Mouse (Mus musculus): ENCODE data around the gene Prmt8. TPM values are rescaled to one million over a fixed set of nuclear protein-coding genes. Genes with fewer than 3 reads are reported as not detected.

Gene Prmt8
- polyA plus RNA-seq, 1 experiment, result not detected

DNA sequence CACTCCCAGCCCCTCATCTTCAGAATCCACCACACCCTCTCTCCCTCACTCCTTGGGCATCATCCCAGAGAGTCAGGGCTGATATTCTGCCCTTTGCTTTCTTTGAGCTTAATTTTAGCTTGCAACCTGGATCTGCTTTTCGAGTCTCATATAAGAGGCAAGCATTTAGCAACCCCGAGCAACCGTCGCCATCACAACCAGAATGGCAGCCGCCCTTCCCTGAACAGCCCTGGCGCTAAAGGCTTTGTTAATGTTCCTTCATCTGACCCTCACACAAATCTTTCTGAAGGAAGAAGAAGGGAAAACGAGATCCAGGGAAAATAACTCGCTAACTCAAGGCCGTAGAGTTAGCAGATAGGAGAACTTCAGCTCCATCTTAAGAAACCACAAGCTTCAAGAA, 17.8 kb downstream of the Prmt8 start:
- H3K36me3 ChIP-seq (ENCODE audit: control insufficient read depth, insufficient read depth), result no peaks in the 10 kb centered on the region
- H3K27me3 ChIP-seq (ENCODE audit: control insufficient read depth, insufficient read depth, insufficient read length), result no peaks in the 10 kb centered on the region
- no peak overlapping the region for H3K4me3 ChIP-seq (ENCODE audit: insufficient read depth, poor library complexity, severe bottlenecking)
- H3K79me2 ChIP-seq (ENCODE audit: control insufficient read depth, insufficient read depth), result no peaks in the 10 kb centered on the region
- no peak for TF ChIP-seq USF1 (IDR thresholded peaks at IDR 0.05; ENCODE audit: low read depth)
- no peak for TF ChIP-seq MYOG (IDR thresholded peaks at IDR 0.05; ENCODE audit: control insufficient read depth, extremely low read depth, insufficient read length)
- TF ChIP-seq CTCF (IDR thresholded peaks at IDR 0.05; ENCODE audit: control insufficient read depth, insufficient read depth, insufficient read length), result no peak
- TF ChIP-seq MYOD1 (IDR thresholded peaks at IDR 0.05; ENCODE audit: control insufficient read depth, insufficient read length, low read depth), result no peak
- TF ChIP-seq MAX (IDR thresholded peaks at IDR 0.05), result no peak
- TF ChIP-seq FOSL1 (IDR thresholded peaks at IDR 0.05; ENCODE audit: insufficient read depth, low read length, poor library complexity, severe bottlenecking), result no peak
- no peak for TF ChIP-seq CEBPB (IDR thresholded peaks at IDR 0.05; ENCODE audit: low read depth)
- no peaks in the 10 kb centered on the region for H3K79me3 ChIP-seq (ENCODE audit: low read depth)
- H3ac ChIP-seq (ENCODE audit: control insufficient read depth, insufficient read length, low read depth), result no peak overlapping the region

DNA sequence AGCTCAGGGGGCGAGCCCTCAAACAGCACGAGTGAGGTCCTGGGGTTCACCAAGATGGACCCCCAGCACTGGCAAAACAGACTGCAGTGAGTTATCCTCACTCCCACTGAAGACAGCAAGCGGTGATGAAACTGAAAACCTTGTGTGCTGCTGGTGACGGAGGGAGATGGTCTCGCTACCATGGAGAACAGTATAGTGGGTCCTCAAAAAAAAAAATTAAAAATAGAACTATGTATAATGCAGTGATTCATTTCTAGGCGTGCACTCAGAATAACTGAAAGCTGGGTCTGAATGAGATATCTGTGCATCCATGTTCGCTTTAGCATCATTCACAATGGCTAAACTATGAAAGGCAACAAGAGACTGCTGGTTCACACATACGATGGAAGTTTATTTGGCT, 20.5 kb downstream of the Prmt8 start:
- H3K4me3 ChIP-seq (ENCODE audit: insufficient read depth, poor library complexity, severe bottlenecking), result no peak overlapping the region
- no peaks in the 10 kb centered on the region for H3K36me3 ChIP-seq (ENCODE audit: control insufficient read depth, insufficient read depth)
- no peaks in the 10 kb centered on the region for H3K27me3 ChIP-seq (ENCODE audit: control insufficient read depth, insufficient read depth, insufficient read length)
- no peak for TF ChIP-seq MYOG (IDR thresholded peaks at IDR 0.05; ENCODE audit: control insufficient read depth, extremely low read depth, insufficient read length)
- no peak for TF ChIP-seq USF1 (IDR thresholded peaks at IDR 0.05; ENCODE audit: low read depth)
- TF ChIP-seq MAX (IDR thresholded peaks at IDR 0.05), result no peak
- no peak for TF ChIP-seq CTCF (IDR thresholded peaks at IDR 0.05; ENCODE audit: control insufficient read depth, insufficient read depth, insufficient read length)
- no peak for TF ChIP-seq FOSL1 (IDR thresholded peaks at IDR 0.05; ENCODE audit: insufficient read depth, low read length, poor library complexity, severe bottlenecking)
- TF ChIP-seq MYOD1 (IDR thresholded peaks at IDR 0.05; ENCODE audit: control insufficient read depth, insufficient read length, low read depth), result no peak
- no peak for TF ChIP-seq CEBPB (IDR thresholded peaks at IDR 0.05; ENCODE audit: low read depth)
- H3ac ChIP-seq (ENCODE audit: control insufficient read depth, insufficient read length, low read depth), result no peak overlapping the region
- H3K79me2 ChIP-seq (ENCODE audit: control insufficient read depth, insufficient read depth), result no peaks in the 10 kb centered on the region
- no peaks in the 10 kb centered on the region for H3K79me3 ChIP-seq (ENCODE audit: low read depth)

DNA sequence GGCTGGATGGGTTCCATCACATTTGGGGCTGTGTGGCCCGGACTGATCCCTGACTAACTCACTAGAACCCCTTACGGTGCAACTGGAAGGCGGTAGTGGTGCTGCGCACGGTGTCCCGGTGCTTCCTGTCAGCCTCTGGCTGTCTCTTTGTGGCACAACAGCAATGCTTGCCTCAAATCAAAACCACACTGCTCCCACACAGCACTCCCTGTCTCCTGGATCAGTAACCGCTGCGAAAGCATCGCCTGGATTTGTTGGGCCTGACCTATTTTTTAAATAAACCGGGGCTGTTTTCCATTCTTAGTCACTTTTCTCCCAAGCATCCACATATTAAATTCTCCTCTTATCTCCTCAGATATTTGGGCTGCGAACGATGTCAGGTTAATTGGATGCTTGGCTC, 27.0 kb downstream of the Prmt8 start:
- H3K79me3 ChIP-seq (ENCODE audit: low read depth), result no peaks in the 10 kb centered on the region
- TF ChIP-seq MYOG (IDR thresholded peaks at IDR 0.05; ENCODE audit: control insufficient read depth, extremely low read depth, insufficient read length), result no peak
- no peak for TF ChIP-seq CEBPB (IDR thresholded peaks at IDR 0.05; ENCODE audit: low read depth)
- TF ChIP-seq MYOD1 (IDR thresholded peaks at IDR 0.05; ENCODE audit: control insufficient read depth, insufficient read length, low read depth), result no peak
- TF ChIP-seq MAX (IDR thresholded peaks at IDR 0.05), result no peak
- TF ChIP-seq USF1 (IDR thresholded peaks at IDR 0.05; ENCODE audit: low read depth), result no peak
- no peak for TF ChIP-seq CTCF (IDR thresholded peaks at IDR 0.05; ENCODE audit: control insufficient read depth, insufficient read depth, insufficient read length)
- no peak for TF ChIP-seq FOSL1 (IDR thresholded peaks at IDR 0.05; ENCODE audit: insufficient read depth, low read length, poor library complexity, severe bottlenecking)
- H3K27me3 ChIP-seq (ENCODE audit: control insufficient read depth, insufficient read depth, insufficient read length), result no peaks in the 10 kb centered on the region
- no peak overlapping the region for H3K4me3 ChIP-seq (ENCODE audit: insufficient read depth, poor library complexity, severe bottlenecking)
- H3ac ChIP-seq (ENCODE audit: control insufficient read depth, insufficient read length, low read depth), result no peak overlapping the region
- H3K36me3 ChIP-seq (ENCODE audit: control insufficient read depth, insufficient read depth), result no peaks in the 10 kb centered on the region
- H3K79me2 ChIP-seq (ENCODE audit: control insufficient read depth, insufficient read depth), result no peaks in the 10 kb centered on the region

DNA sequence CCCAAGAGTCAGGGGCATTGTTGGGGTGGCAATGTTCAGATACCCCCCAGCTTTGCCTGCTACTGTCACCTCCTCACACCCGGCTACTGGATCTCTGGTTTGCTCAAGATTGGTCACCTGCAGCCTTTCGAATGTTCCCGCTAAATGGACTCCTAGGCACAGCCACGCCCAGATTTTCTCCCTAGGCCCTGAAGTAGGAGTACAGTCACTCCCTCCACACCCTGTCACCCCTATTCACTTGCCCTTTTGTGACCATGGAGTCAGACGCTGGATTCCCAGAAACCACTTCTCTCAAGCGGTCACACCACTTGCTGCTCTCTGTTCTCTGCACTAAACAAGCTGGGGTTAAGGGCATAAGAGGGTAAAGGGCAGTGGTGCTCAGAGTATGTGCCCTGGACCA, 28.1 kb downstream of the Prmt8 start:
- no peak overlapping the region for H3ac ChIP-seq (ENCODE audit: control insufficient read depth, insufficient read length, low read depth)
- H3K79me2 ChIP-seq (ENCODE audit: control insufficient read depth, insufficient read depth), result no peaks in the 10 kb centered on the region
- no peaks in the 10 kb centered on the region for H3K27me3 ChIP-seq (ENCODE audit: control insufficient read depth, insufficient read depth, insufficient read length)
- TF ChIP-seq MYOG (IDR thresholded peaks at IDR 0.05; ENCODE audit: control insufficient read depth, extremely low read depth, insufficient read length), result no peak
- TF ChIP-seq MAX (IDR thresholded peaks at IDR 0.05), result no peak
- TF ChIP-seq USF1 (IDR thresholded peaks at IDR 0.05; ENCODE audit: low read depth), result no peak
- TF ChIP-seq MYOD1 (IDR thresholded peaks at IDR 0.05; ENCODE audit: control insufficient read depth, insufficient read length, low read depth), result no peak
- no peak for TF ChIP-seq FOSL1 (IDR thresholded peaks at IDR 0.05; ENCODE audit: insufficient read depth, low read length, poor library complexity, severe bottlenecking)
- TF ChIP-seq CEBPB (IDR thresholded peaks at IDR 0.05; ENCODE audit: low read depth), result no peak
- no peak for TF ChIP-seq CTCF (IDR thresholded peaks at IDR 0.05; ENCODE audit: control insufficient read depth, insufficient read depth, insufficient read length)
- no peaks in the 10 kb centered on the region for H3K79me3 ChIP-seq (ENCODE audit: low read depth)
- H3K36me3 ChIP-seq (ENCODE audit: control insufficient read depth, insufficient read depth), result no peaks in the 10 kb centered on the region
- H3K4me3 ChIP-seq (ENCODE audit: insufficient read depth, poor library complexity, severe bottlenecking), result no peak overlapping the region

DNA sequence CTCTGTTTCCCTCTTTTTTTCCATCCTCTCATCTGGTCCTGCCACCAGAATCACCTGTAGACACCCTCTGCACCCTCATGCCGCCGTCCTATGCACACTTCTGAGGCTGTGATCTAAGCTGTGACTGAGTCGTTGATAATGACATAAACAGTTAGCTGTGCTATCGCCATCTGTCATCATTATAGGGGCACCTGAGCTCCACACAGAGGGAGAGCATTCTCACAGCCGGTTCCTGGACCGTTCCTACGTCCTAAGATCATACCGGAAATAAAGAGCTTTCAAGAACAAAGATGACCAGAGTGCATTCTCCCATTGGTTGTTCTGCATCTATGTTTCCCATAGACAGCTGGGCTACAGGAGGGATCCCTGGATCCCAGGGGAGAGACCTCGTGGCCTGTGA, 28.6 kb downstream of the Prmt8 start:
- TF ChIP-seq CTCF (IDR thresholded peaks at IDR 0.05; ENCODE audit: control insufficient read depth, insufficient read depth, insufficient read length) (no peak), MAX (IDR thresholded peaks at IDR 0.05) (no peak), USF1 (IDR thresholded peaks at IDR 0.05; ENCODE audit: low read depth) (no peak), MYOG (IDR thresholded peaks at IDR 0.05; ENCODE audit: control insufficient read depth, extremely low read depth, insufficient read length) (no peak), FOSL1 (IDR thresholded peaks at IDR 0.05; ENCODE audit: insufficient read depth, low read length, poor library complexity, severe bottlenecking) (no peak), MYOD1 (IDR thresholded peaks at IDR 0.05; ENCODE audit: control insufficient read depth, insufficient read length, low read depth) (no peak), CEBPB (IDR thresholded peaks at IDR 0.05; ENCODE audit: low read depth) (no peak)
- H3K4me3 ChIP-seq (ENCODE audit: insufficient read depth, poor library complexity, severe bottlenecking), result no peak overlapping the region
- H3K79me3 ChIP-seq (ENCODE audit: low read depth), result no peaks in the 10 kb centered on the region
- H3K36me3 ChIP-seq (ENCODE audit: control insufficient read depth, insufficient read depth), result no peaks in the 10 kb centered on the region
- H3ac ChIP-seq (ENCODE audit: control insufficient read depth, insufficient read length, low read depth), result no peak overlapping the region
- no peaks in the 10 kb centered on the region for H3K79me2 ChIP-seq (ENCODE audit: control insufficient read depth, insufficient read depth)
- H3K27me3 ChIP-seq (ENCODE audit: control insufficient read depth, insufficient read depth, insufficient read length), result no peaks in the 10 kb centered on the region

DNA sequence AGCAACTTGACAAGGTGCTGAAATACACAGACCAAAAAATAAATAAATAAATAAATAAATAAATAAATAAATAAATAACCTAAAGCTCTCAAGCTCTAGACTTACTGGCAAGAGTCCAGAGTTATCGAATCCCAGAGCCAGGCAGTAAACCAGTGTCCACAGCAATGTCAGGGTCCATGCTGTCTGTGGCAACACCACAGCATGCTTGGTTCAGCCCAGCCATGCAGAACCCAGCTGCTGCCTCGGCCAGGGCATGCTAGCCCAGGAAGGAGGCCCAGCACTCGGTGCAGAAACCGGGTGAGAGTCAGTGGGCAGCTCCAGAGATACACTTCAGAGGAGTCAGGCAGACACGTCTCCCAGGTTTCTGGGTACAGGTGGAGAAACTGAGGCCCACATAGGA, 29.4 kb downstream of the Prmt8 start:
- Histone ChIP-seq H3K27me3 (ENCODE audit: control insufficient read depth, insufficient read depth, insufficient read length) (no peaks in the 10 kb centered on the region), H3K79me2 (ENCODE audit: control insufficient read depth, insufficient read depth) (no peaks in the 10 kb centered on the region), H3K4me3 (ENCODE audit: insufficient read depth, poor library complexity, severe bottlenecking) (no peak overlapping the region), H3ac (ENCODE audit: control insufficient read depth, insufficient read length, low read depth) (no peak overlapping the region), H3K36me3 (ENCODE audit: control insufficient read depth, insufficient read depth) (no peaks in the 10 kb centered on the region), H3K79me3 (ENCODE audit: low read depth) (no peaks in the 10 kb centered on the region)
- no peak for TF ChIP-seq FOSL1 (IDR thresholded peaks at IDR 0.05; ENCODE audit: insufficient read depth, low read length, poor library complexity, severe bottlenecking)
- TF ChIP-seq USF1 (IDR thresholded peaks at IDR 0.05; ENCODE audit: low read depth), result no peak
- TF ChIP-seq MAX (IDR thresholded peaks at IDR 0.05), result no peak
- TF ChIP-seq MYOD1 (IDR thresholded peaks at IDR 0.05; ENCODE audit: control insufficient read depth, insufficient read length, low read depth), result no peak
- TF ChIP-seq CTCF (IDR thresholded peaks at IDR 0.05; ENCODE audit: control insufficient read depth, insufficient read depth, insufficient read length), result no peak
